Mouse (Mus musculus) embryonic facial prominence, embryonic 13.5 days (tissue): ENCODE measurements around the gene Ap2a2. TPM values are rescaled to one million over a fixed set of nuclear protein-coding genes. Genes with fewer than 3 reads are reported as not detected.

Experiments used
- ATAC-seq: fragments of 200-750 bp; cut with Nextera tagmentation; 2 replicates; pipeline ENCODE4 v1.8.0; 2017; ENCODE audit warnings: low read depth; ENCODE audit not compliant: insufficient number of reproducible peaks, insufficient read depth, low FRiP score, low TSS enrichment
- H3K27ac ChIP-seq: fragments of 300-500 bp; sonication (generic); 2 replicates; pipeline ENCODE4 v1.5.1; 2015; ENCODE audit warnings: moderate library complexity, mild to moderate bottlenecking, inconsistent platforms
- H3K27me3 ChIP-seq: fragments of 300-500 bp; sonication (generic); 2 replicates; pipeline ENCODE4 v1.6.1; 2015; ENCODE audit warnings: mild to moderate bottlenecking, inconsistent platforms
- H3K36me3 ChIP-seq: fragments of 300-500 bp; sonication (generic); 2 replicates; pipeline ENCODE4 v1.6.1; 2015; ENCODE audit warnings: mild to moderate bottlenecking, inconsistent platforms
- H3K4me1 ChIP-seq: fragments of 300-500 bp; sonication (generic); 2 replicates; pipeline ENCODE4 v1.6.1; 2015; ENCODE audit warnings: inconsistent platforms
- H3K4me2 ChIP-seq: fragments of 300-500 bp; sonication (generic); 2 replicates; pipeline ENCODE4 v1.6.1; 2015; ENCODE audit warnings: moderate library complexity, mild to moderate bottlenecking, inconsistent platforms
- H3K4me3 ChIP-seq: fragments of 300-500 bp; sonication (generic); 2 replicates; pipeline ENCODE4 v1.5.1; 2015; ENCODE audit warnings: mild to moderate bottlenecking, inconsistent platforms
- H3K9ac ChIP-seq: fragments of 300-500 bp; sonication (generic); 2 replicates; pipeline ENCODE4 v1.6.1; 2015; ENCODE audit warnings: mild to moderate bottlenecking, inconsistent platforms
- H3K9me3 ChIP-seq: fragments of 300-500 bp; sonication (generic); 2 replicates; pipeline ENCODE4 v1.6.1; 2016; ENCODE audit warnings: inconsistent platforms
- WGBS: fragments of 180-500 bp; shearing (Covaris S2); methylation state at CpG from one replicate; pipeline ENCODE4 v1.1.7; 2015; ENCODE audit warnings: mixed read lengths; 5-methylcytosine and 5-hydroxymethylcytosine counted together
- polyA plus RNA-seq: library from polyadenylated mRNA; unstranded; fragments of >200 nt; fragmentation: Nextera tagmentation; extraction: Ambion mirVana; gene quantifications from 2 replicates; pipeline ENCODE4 v1.2.1, GENCODE M21; 2015

Gene Ap2a2
- polyA plus RNA-seq, 1 experiment from 2014 or later: 80.1 TPM

DNA sequence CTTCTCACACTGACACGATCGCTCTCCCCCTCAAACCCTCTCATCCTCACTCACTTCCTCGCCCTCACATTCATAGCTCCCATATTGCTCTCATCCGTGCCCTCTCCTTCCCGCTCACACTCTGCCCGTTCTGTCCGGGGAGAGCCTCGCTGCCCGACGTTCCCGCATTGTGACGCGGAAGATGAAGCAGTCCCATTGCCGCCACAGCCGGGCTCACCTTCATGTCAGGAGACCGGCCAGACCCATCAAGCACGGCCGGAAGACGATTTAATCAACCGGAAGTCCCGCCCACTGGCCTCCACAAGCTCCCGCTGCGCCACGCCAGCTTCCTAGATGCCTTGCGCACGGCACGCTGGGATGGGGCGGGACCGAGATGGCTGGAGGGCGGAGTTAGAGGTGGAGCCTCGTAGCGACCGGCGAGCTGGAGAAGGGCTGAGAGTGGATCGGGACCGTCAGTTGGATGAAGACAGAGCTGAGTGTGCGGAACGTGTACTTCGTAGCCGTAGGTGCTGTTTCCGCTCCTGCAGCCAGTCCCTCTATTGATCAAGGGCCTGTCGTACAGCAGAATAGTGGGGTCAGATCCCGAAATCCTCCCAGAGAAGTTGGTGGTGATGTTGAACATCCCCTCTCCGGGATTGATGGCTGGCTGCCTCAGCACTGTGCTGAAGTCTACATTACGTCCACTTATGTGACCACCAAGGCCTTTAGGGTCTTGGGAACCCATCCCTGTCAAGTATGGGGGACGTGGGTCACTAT is 22.2 kb upstream of the Ap2a2 start, which contains the start of gene Chid1:
TSS of gene Chid1 (minus strand) at position 302 of the 756 bp plus-strand sequence.
- Histone ChIP-seq H3K4me3 (peak within 1 kb of the TSS; percentile 78), H3K36me3 (no peaks in the 10 kb centered on the region), H3K9ac (peak within 1 kb of the TSS; percentile 81), H3K27me3 (no peaks in the 10 kb centered on the region), H3K4me2 (peak within 1 kb of the TSS; percentile 78), H3K4me1 (peaks cover 19% of the 10 kb centered on the region), H3K9me3 (no peaks in the 10 kb centered on the region), H3K27ac (peak within 1 kb of the TSS; percentile 81)
- ATAC-seq: peak; percentile 93
- 1% methylated on average over 46 of the region's 46 CpGs for WGBS

DNA sequence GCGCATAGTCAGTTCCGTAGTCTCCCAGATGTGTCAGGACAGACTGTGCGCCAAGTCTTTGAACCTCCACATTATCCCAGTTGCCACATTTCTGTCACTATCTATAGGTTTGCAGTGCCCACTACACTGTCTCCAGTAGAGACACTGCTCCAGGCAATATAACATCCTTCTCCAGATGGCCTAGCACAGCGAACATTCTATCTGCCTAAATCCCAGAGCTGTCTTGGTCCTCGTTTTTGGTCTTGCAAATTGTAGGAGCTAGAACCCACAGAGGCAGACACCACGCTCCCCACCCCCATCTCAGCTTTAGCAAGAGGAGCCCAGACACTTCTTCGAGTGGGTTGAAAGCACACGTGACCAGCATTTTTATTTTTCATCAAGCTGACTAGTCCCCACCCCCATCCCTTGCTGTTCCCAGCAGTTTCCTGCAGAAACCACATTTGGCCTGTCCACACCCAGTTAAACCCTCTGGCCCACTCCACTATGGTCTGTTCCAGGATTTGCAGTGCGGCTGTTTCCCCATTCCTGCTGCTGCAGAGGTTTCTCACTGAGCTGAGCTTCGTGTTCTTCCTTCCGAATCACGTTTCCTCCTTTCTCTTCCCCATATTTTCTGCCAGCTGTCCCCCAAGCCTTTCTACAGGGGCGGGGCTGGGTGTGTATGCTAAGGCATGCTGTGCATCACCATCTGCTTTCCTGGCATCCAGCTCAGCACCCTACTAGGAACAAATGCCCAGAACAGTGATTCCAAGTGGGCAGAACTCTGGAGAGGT is 21.5 kb upstream of the Ap2a2 start:
- Histone ChIP-seq H3K4me3 (peak overlapping the region; percentile 78), H3K27ac (peak overlapping the region; percentile 81), H3K4me2 (peak overlapping the region; percentile 78), H3K27me3 (no peaks in the 10 kb centered on the region), H3K4me1 (peaks cover 19% of the 10 kb centered on the region), H3K9me3 (no peaks in the 10 kb centered on the region), H3K9ac (peak overlapping the region; percentile 81), H3K36me3 (no peaks in the 10 kb centered on the region)
- ATAC-seq: peak; percentile 28; the same call in 1 of the 2 replicates
- WGBS: 58% methylated on average over 13 of the region's 13 CpGs

DNA sequence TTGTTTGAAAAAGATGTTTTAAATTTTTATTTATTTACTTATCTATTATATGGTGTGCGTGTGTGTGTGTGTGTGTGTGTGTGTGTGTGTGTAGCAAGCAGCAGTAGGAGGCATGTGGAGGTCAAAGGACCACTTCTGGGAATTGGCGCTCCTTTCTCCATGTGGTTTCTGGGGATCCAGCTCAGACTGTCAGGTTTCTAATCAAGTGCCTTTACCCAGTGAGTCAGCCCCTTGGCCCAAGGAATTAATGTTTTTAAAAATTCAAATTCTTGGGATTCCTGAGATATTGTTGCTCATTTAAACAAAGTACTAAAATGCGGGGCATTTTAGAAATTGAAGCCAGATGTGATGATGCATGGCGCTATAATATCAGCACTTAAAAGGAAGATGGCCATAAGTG is 20.3 kb upstream of the Ap2a2 start:
- no peak overlapping the region for H3K9ac ChIP-seq
- no peaks in the 10 kb centered on the region for H3K9me3 ChIP-seq
- no peak overlapping the region for H3K4me2 ChIP-seq
- ATAC-seq: no peak
- H3K27me3 ChIP-seq: no peaks in the 10 kb centered on the region
- H3K36me3 ChIP-seq: no peaks in the 10 kb centered on the region
- H3K4me3 ChIP-seq: no peak overlapping the region
- H3K27ac ChIP-seq: no peak overlapping the region
- 59% methylated on average over 4 of the region's 4 CpGs for WGBS
- H3K4me1 ChIP-seq: peaks cover 19% of the 10 kb centered on the region

DNA sequence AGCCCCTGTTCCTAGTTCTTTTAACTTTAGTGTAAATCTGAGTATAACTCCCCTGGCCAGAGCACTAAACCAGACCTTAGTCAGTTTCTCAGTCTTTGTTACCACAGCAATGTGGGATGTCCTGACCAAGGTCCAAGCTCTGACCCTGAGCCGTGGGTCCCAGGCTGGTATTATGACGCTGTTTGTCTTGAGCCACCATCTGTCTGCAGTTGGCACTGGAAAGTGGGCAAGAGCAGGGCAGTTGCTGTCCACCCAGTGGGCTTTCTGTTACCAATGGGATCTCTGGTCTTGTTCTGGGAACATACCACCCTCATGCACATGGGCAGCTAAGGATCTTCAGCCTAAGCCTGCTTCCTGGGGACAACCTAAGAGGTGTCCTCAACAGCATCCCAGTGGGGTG is 19.4 kb upstream of the Ap2a2 start:
- no peak overlapping the region for H3K4me3 ChIP-seq
- peaks cover 19% of the 10 kb centered on the region for H3K4me1 ChIP-seq
- no peaks in the 10 kb centered on the region for H3K9me3 ChIP-seq
- H3K36me3 ChIP-seq: no peaks in the 10 kb centered on the region
- no peak overlapping the region for H3K27ac ChIP-seq
- H3K4me2 ChIP-seq: no peak overlapping the region
- no peak for ATAC-seq
- 90% methylated on average over 2 of the region's 2 CpGs for WGBS
- H3K9ac ChIP-seq: no peak overlapping the region
- H3K27me3 ChIP-seq: no peaks in the 10 kb centered on the region

DNA sequence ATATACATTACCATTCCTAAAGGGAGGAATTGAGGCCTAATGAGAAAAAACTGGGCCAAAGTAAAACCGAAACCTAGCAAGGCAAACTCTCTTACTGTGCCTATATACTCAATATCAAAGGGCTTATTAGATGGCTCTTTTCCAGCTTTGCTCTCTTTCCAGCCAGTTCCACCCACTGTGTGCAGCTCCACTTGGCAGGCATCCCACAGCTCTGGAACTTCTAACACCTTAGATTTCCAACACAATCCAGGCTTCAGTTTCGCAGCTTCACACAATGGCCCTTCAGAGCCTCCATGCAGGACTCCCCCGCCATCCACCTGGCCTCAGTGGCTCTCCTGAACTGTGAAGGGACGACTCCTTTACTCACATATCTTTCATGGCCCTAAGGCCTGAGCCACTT is 17.3 kb upstream of the Ap2a2 start:
- Histone ChIP-seq H3K4me2 (no peak overlapping the region), H3K36me3 (no peaks in the 10 kb centered on the region), H3K9me3 (no peaks in the 10 kb centered on the region), H3K27ac (no peak overlapping the region), H3K9ac (no peak overlapping the region), H3K27me3 (no peaks in the 10 kb centered on the region), H3K4me3 (no peak overlapping the region), H3K4me1 (peaks cover 10% of the 10 kb centered on the region)
- ATAC-seq: no peak
- 74% methylated on average over 4 of the region's 4 CpGs for WGBS

DNA sequence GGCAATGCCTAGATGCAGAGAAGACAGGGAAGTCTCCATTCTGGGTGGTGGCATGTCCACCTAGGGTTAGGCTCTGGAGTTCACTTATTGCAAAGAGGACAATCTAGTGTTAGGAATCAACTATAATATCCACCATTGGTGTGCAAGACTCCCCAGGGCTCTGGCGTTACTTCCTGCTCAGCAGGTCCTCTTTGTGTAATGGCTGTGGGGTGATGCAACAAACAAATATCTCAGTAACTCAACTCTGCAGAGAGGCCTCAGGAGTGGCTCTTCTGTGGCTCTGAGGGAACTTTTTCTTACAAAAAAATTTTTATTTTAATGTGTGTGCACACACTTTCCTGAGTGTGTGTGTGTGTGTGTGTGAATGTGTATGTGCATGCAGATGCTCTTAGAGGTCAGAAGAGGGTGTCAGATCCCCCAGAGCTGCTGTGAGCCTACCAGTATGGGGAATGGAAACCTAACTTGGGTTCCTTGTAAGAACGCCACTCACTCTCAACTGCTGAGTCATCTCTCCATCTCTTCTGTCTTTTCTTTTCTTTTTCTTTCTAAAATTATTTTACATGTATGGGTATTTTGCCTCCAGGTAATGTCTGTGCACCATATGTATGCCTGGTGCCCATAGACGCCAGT is 12.4 kb upstream of the Ap2a2 start:
- ATAC-seq: no peak
- Histone ChIP-seq H3K4me3 (no peak overlapping the region), H3K9me3 (no peaks in the 10 kb centered on the region), H3K27ac (no peak overlapping the region), H3K36me3 (no peaks in the 10 kb centered on the region), H3K27me3 (no peaks in the 10 kb centered on the region), H3K4me1 (no peaks in the 10 kb centered on the region), H3K9ac (no peak overlapping the region), H3K4me2 (no peak overlapping the region)
- WGBS: 77% methylated on average over 3 of the region's 3 CpGs

DNA sequence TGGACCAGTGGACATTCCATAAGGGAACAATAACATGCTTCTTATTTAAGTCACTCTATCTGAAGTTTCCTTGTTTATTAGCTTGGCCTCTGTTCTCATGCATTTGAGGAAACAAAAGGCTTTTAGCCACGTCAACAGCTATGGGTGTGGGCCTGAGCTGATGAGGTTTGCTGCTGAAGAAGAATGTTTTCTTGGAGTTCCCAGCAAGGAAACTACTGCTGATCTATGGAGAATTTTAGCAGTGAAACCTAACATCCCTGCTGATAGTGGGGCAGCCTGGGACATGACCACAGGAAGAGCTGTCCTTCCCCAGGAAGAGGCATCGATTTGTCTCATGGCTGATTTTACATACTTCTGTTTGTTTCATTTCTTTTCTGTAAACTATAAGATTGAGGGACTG is 11.5 kb upstream of the Ap2a2 start:
- H3K9me3 ChIP-seq: no peaks in the 10 kb centered on the region
- no peak overlapping the region for H3K4me2 ChIP-seq
- H3K36me3 ChIP-seq: no peaks in the 10 kb centered on the region
- ATAC-seq: no peak
- no peak overlapping the region for H3K9ac ChIP-seq
- WGBS: 78% methylated on average over 2 of the region's 2 CpGs
- H3K27me3 ChIP-seq: no peaks in the 10 kb centered on the region
- no peaks in the 10 kb centered on the region for H3K4me1 ChIP-seq
- H3K4me3 ChIP-seq: no peak overlapping the region
- no peak overlapping the region for H3K27ac ChIP-seq

DNA sequence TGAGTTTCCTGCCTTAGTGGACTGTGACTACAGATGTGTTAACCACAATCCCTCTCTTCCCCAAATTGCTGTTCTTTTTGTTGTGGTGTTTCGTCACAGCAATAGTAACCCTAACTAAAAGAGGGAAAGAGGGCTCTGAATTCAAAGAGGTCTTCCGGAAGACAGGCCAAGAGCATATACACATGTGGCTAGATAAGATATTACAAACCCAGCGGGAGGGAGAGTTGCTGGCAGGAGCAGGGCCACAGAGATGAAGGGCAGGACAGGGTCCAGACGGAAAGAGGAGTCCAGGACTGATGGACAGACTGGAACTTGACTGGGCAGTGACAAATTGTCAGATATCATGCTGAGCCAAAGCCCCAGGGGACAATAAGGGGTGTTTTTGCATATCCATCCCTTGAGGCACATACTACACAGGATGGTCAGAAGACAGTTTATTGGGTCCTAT is 3.6 kb upstream of the Ap2a2 start:
- H3K4me2 ChIP-seq: no peak overlapping the region
- H3K9me3 ChIP-seq: no peaks in the 10 kb centered on the region
- no peak overlapping the region for H3K27ac ChIP-seq
- no peak for ATAC-seq
- 65% methylated on average over 4 of the region's 4 CpGs for WGBS
- no peaks in the 10 kb centered on the region for H3K36me3 ChIP-seq
- no peak overlapping the region for H3K9ac ChIP-seq
- peaks cover 10% of the 10 kb centered on the region for H3K4me1 ChIP-seq
- no peaks in the 10 kb centered on the region for H3K27me3 ChIP-seq
- H3K4me3 ChIP-seq: no peak overlapping the region

DNA sequence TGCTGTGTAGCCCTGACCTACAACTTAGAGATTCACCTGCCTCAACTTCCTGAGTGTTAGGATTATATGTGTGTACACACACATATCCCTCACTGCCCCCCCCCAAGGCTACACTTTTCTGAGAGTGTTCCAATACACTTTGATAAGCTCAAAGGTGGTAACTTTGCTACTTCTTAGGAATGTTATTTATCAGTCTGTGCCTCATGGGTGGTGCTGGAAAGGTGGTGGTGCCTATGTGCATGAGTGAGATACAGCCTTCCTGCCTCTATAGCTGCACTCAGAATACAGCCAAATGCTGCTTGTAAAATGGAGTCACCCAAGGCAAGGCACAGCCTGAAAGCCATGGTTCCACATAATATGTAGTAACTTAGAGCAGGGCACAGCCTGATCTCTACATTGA is 3.0 kb upstream of the Ap2a2 start:
- no peak overlapping the region for H3K4me2 ChIP-seq
- no peak for ATAC-seq

DNA sequence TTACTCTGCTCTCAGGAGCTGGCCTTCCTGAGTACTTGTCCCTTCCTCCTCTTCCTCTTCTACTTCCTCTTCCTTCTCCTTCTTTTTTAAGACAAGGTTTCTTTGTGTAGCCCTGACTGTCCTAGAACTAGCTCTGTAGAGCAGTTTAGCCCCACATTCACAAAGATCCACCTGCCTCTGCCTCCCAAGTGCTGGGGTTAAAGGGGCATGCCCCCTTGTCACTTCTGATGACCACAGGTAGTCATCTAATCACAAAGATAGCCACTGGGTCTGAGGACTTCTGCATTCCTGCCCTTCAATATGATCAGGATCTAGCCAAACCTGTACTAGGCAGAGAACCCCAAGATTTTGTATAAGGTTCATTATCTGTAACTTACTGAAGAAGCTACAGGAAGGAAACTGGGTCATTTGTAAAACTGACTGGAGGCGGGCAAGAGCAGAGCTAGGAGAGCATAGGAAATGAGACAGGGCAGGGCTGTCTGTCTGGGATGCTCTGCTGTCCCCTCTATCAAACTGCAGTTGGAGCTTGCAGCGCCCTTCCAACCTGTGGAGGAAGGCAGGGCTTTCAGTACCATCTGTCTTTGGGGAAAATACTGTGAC is 2.1 kb upstream of the Ap2a2 start:
- no peak for ATAC-seq
- Histone ChIP-seq H3K27me3 (no peaks in the 10 kb centered on the region), H3K9me3 (no peaks in the 10 kb centered on the region), H3K4me1 (peaks cover 25% of the 10 kb centered on the region), H3K36me3 (no peaks in the 10 kb centered on the region), H3K9ac (no peak overlapping the region), H3K4me2 (no peak overlapping the region), H3K27ac (no peak overlapping the region), H3K4me3 (no peak overlapping the region)
- 73% methylated on average over 2 of the region's 2 CpGs for WGBS

More for the DNA sequence above, 3.0 kb upstream of the Ap2a2 start:
- H3K36me3 ChIP-seq: no peaks in the 10 kb centered on the region
- no peaks in the 10 kb centered on the region for H3K9me3 ChIP-seq
- no peak overlapping the region for H3K9ac ChIP-seq
- H3K4me1 ChIP-seq: peaks cover 16% of the 10 kb centered on the region
- H3K27me3 ChIP-seq: no peaks in the 10 kb centered on the region
- no peak overlapping the region for H3K27ac ChIP-seq
- H3K4me3 ChIP-seq: no peak overlapping the region

DNA sequence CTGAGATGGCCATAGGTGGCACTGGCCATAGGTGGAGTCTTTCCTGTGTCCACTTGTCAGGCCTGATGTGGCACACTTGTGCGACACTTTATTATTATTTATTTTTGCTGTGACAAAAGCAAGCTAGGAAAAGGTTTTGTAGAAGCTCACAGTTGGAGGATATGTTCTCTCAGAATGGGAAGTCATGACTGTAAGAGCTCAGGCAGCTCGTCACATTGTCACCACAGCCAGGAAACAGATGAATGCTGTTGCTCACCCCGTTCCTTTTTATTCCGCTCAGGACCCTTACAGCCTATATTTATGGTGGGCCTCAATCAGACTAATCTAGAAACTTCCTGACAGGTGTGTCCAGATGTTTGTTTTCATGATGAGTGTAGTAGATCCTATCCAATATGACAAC is 1.5 kb upstream of the Ap2a2 start:
- H3K36me3 ChIP-seq: no peaks in the 10 kb centered on the region; the same call in 1 of the 2 replicates
- no peaks in the 10 kb centered on the region for H3K9me3 ChIP-seq
- peaks cover 31% of the 10 kb centered on the region for H3K4me1 ChIP-seq
- no peak overlapping the region for H3K4me3 ChIP-seq
- WGBS: 80% methylated on average over 4 of the region's 4 CpGs
- ATAC-seq: no peak
- H3K27me3 ChIP-seq: no peaks in the 10 kb centered on the region
- H3K27ac ChIP-seq: no peak overlapping the region
- H3K4me2 ChIP-seq: no peak overlapping the region
- H3K9ac ChIP-seq: no peak overlapping the region
